Mouse (Mus musculus): ENCODE measurements around the gene Lrrc52.

- TF ChIP-seq EP300 (IDR thresholded peaks at IDR 0.05; ENCODE audit: low read depth) (no peak), CTCF (IDR thresholded peaks at IDR 0.05; ENCODE audit: low read depth) (no peak)
These were observed 41.0 kb downstream of the Lrrc52 start for GRCm38 (mm10) chr1:167425572-167425971.

Data from liver, postnatal 0 days (tissue).